ENCODE assay signal across 15 mouse cellular contexts in genomic region chr14:31087433-31087832, GRCm38 (mm10). TPM values are rescaled to one million over a fixed set of nuclear protein-coding genes. Genes with fewer than 3 reads are reported as not detected.
DNase-seq lines count a peak whose midpoint lies in the region; ATAC-seq and TF ChIP-seq lines count a peak whose summit lies in the region.
"Had no signal": no experiment of that assay in that cellular context is flagged by ENCODE, and none has a peak within 500 bp of the region (broad histone marks: within the 10 kb centered on the region; RNA-seq: fewer than 3 reads in every experiment).

No protein-coding gene starts in this region.

- no peaks in the 10 kb centered on the region for H3K9me3 ChIP-seq in MEL (replicated peaks; ENCODE audit: insufficient read depth, low read length)
- no peaks in the 10 kb centered on the region for H3K9me3 ChIP-seq in lung, postnatal 0 days (ENCODE audit: low read length)
- H3K9me3 ChIP-seq: embryonic facial prominence, embryonic 15.5 days; midbrain, embryonic 15.5 days; neural tube, embryonic 15.5 days had no signal

- no peak for ATAC-seq in lung, postnatal 0 days
- ATAC-seq: forebrain, embryonic 16.5 days; midbrain, embryonic 15.5 days had no signal

- H3K27ac ChIP-seq in layer of hippocampus, adult 2 months = no peak overlapping the region
- no peak overlapping the region for H3K27ac ChIP-seq in MEL (ENCODE audit: control insufficient read depth, low read depth, low read length)
- no peak overlapping the region for H3K27ac ChIP-seq in bone marrow, adult 2 months (ENCODE audit: control insufficient read depth, insufficient read depth, low read depth, low read length, poor library complexity)
- H3K27ac ChIP-seq in lung, postnatal 0 days (ENCODE audit: low read length) = no peak overlapping the region
- H3K27ac ChIP-seq: embryonic facial prominence, embryonic 15.5 days; midbrain, embryonic 15.5 days; neural tube, embryonic 15.5 days had no signal

- no peaks in the 10 kb centered on the region for H3K27me3 ChIP-seq in MEL (ENCODE audit: control insufficient read depth in 1 of 2, insufficient read depth in 2 of 2, low read length in 2 of 2)
- no peaks in the 10 kb centered on the region for H3K27me3 ChIP-seq in lung, postnatal 0 days (replicated peaks; ENCODE audit: insufficient read depth, low read length)
- H3K27me3 ChIP-seq: embryonic facial prominence, embryonic 15.5 days; midbrain, embryonic 15.5 days; neural tube, embryonic 15.5 days had no signal

- no peak overlapping the region for H3K4me3 ChIP-seq in layer of hippocampus, adult 2 months
- no peak overlapping the region for H3K4me3 ChIP-seq in MEL (ENCODE audit: control insufficient read depth in 1 of 2, insufficient read depth in 1 of 2, low read depth in 2 of 2, low read length in 2 of 2)
- no peak overlapping the region for H3K4me3 ChIP-seq in bone marrow, adult 2 months (replicated peaks; ENCODE audit: control insufficient read depth, low read depth, low read length)
- no peak overlapping the region for H3K4me3 ChIP-seq in lung, postnatal 0 days (ENCODE audit: low read depth, low read length)
- H3K4me3 ChIP-seq: embryonic facial prominence, embryonic 15.5 days; midbrain, embryonic 15.5 days; neural tube, embryonic 15.5 days had no signal

- no peak for DNase-seq in layer of hippocampus, adult 2 months (ENCODE audit: low spot score in 2 of 2)
- no peak for DNase-seq in layer of hippocampus, postnatal 10 days (ENCODE audit: low spot score in 2 of 2)
- no peak for DNase-seq in MEL (ENCODE audit: low read depth, low spot score)
- DNase-seq in lung, postnatal 0 days (ENCODE audit: low spot score) = no peak
- DNase-seq in embryo, embryonic 11 days = no peak
- DNase-seq in right cerebral cortex, adult 18-20 months = no peak
- DNase-seq in right cerebral cortex, postnatal 14 days = no peak
- DNase-seq: cerebellum, postnatal 36 days; heart, postnatal 4 days; left cerebral cortex, postnatal 4 days had no signal

- H3K36me3 ChIP-seq in MEL (ENCODE audit: control insufficient read depth in 1 of 2, insufficient read depth in 2 of 2, low read length in 2 of 2) = peaks cover 0 to 46% of the 10 kb centered on the region in 2 experiments; a peak in 3 of 4 replicates
- peaks cover 22% of the 10 kb centered on the region; the same call in 1 of the 2 replicates for H3K36me3 ChIP-seq in lung, postnatal 0 days (ENCODE audit: insufficient read depth, low read length)

- H3K4me1 ChIP-seq in MEL (ENCODE audit: control insufficient read depth in 1 of 2, insufficient read depth in 2 of 2, low read length in 2 of 2) = no peaks in the 10 kb centered on the region
- H3K4me1 ChIP-seq in bone marrow, adult 2 months (ENCODE audit: control insufficient read depth, insufficient read depth, low read length) = no peaks in the 10 kb centered on the region
- no peaks in the 10 kb centered on the region for H3K4me1 ChIP-seq in lung, postnatal 0 days (ENCODE audit: insufficient read depth, low read depth, low read length)
- H3K4me1 ChIP-seq: embryonic facial prominence, embryonic 15.5 days; midbrain, embryonic 15.5 days; neural tube, embryonic 15.5 days had no signal

- H3K79me2 ChIP-seq in MEL (ENCODE audit: control insufficient read depth, insufficient read depth, low read length, poor library complexity) = no peaks in the 10 kb centered on the region

- peak; percentile 21; the same call in 1 of the 2 replicates for TF ChIP-seq CTCF in layer of hippocampus, adult 2 months (conservative IDR thresholded peaks at IDR 0.05)
- TF ChIP-seq CTCF in MEL (IDR thresholded peaks at IDR 0.05 in 2 of 3, conservative IDR thresholded peaks at IDR 0.05 in 1 of 3; ENCODE audit: control insufficient read depth in 1 of 3, insufficient read depth in 1 of 3, low read depth in 2 of 3, low read length in 3 of 3, poor library complexity in 1 of 3, severe bottlenecking in 1 of 3) = peak in 2 of 3 experiments; percentile 16 to 36; a peak in 3 of 6 replicates
- TF ChIP-seq CTCF in bone marrow, adult 2 months (IDR thresholded peaks at IDR 0.05; ENCODE audit: control insufficient read depth, insufficient read depth, low read length) = peak; percentile 31; the same call in 1 of the 2 replicates
- peak; percentile 55 for TF ChIP-seq CTCF in lung, postnatal 0 days (IDR thresholded peaks at IDR 0.05)

- no peak for TF ChIP-seq POLR2A in MEL (IDR thresholded peaks at IDR 0.05; ENCODE audit: control insufficient read depth in 1 of 2, insufficient read depth in 1 of 2, low read depth in 1 of 2, low read length in 2 of 2, poor library complexity in 1 of 2)
- TF ChIP-seq POLR2A in bone marrow, adult 2 months (IDR thresholded peaks at IDR 0.05; ENCODE audit: borderline replicate concordance, control insufficient read depth, low read depth, low read length) = no peak

- no peak for TF ChIP-seq EP300 in MEL (IDR thresholded peaks at IDR 0.05; ENCODE audit: low read depth in 1 of 2, low read length in 2 of 2)
- TF ChIP-seq EP300 in lung, postnatal 0 days (IDR thresholded peaks at IDR 0.05) = no peak

- no peak overlapping the region for H3K9ac ChIP-seq in MEL (ENCODE audit: control insufficient read depth, low read depth, low read length, poor library complexity, severe bottlenecking)
- no peak overlapping the region for H3K9ac ChIP-seq in lung, postnatal 0 days (replicated peaks; ENCODE audit: low read depth)
- H3K9ac ChIP-seq: embryonic facial prominence, embryonic 15.5 days; midbrain, embryonic 15.5 days; neural tube, embryonic 15.5 days had no signal

- no peak; the same call in 1 of the 2 replicates for TF ChIP-seq RAD21 in MEL (IDR thresholded peaks at IDR 0.05; ENCODE audit: low read depth, low read length)

- H3K4me2 ChIP-seq in lung, postnatal 0 days (replicated peaks; ENCODE audit: low read depth, low read length) = no peak overlapping the region
- H3K4me2 ChIP-seq: embryonic facial prominence, embryonic 15.5 days; midbrain, embryonic 15.5 days; neural tube, embryonic 15.5 days had no signal

- WGBS in bone marrow, adult 2 months = 88% methylated on average over 6 of the region's 6 CpGs
- 81% methylated on average over 6 of the region's 6 CpGs for WGBS in lung, postnatal 0 days

TF ChIP-seq in MEL, 35 proteins besides CTCF, POLR2A, EP300 and RAD21:
- no peak for TF ChIP-seq POLR2AphosphoS5 (IDR thresholded peaks at IDR 0.05; ENCODE audit: borderline replicate concordance, low read depth, low read length)
- TF ChIP-seq KAT2A (conservative IDR thresholded peaks at IDR 0.05; ENCODE audit: low read depth, low read length) = no peak
- no peak for TF ChIP-seq HCFC1 (IDR thresholded peaks at IDR 0.05; ENCODE audit: low read depth, low read length)
- no peak for TF ChIP-seq MXI1 (IDR thresholded peaks at IDR 0.05; ENCODE audit: low read depth, low read length)
- TF ChIP-seq ZNF384 (IDR thresholded peaks at IDR 0.05; ENCODE audit: low read depth, low read length) = no peak
- TF ChIP-seq CHD1 (IDR thresholded peaks at IDR 0.05; ENCODE audit: low read depth, low read length) = no peak

RNA-seq across cellular contexts. Expression of gene Smim4, which starts 41.3 kb away (rescaled TPM):
- 10 to 100 TPM; 26.4 to 28.0 TPM for total RNA-seq in layer of hippocampus, adult 2 months (2021)
- total RNA-seq in layer of hippocampus, postnatal 10 days (2021) = 10 to 100 TPM; 32.5 to 33.5 TPM
- total RNA-seq in MEL (2012; rRNA removed) = 78.8 and 122 TPM in 2 replicates
- polyA plus RNA-seq in MEL (2012; ENCODE audit: insufficient read depth in 1 of 2, insufficient read length in 2 of 2, low read depth in 1 of 2, low replicate concordance in 2 of 2, missing spikeins in 1 of 2) = 10 to 100 TPM in 1 of 2 experiments, not detected in 1; 87.8 TPM
- polyA plus RNA-seq in bone marrow, adult 2 months (2011; ENCODE audit: insufficient read depth, insufficient read length, low replicate concordance, missing spikeins) = 29.0 and 45.8 TPM in 2 replicates
- polyA plus RNA-seq in lung, postnatal 0 days (2015; fragmentation: Nextera tagmentation; extraction: Ambion mirVana) = 109 and 118 TPM in 2 replicates

RNA-seq across cellular contexts. Expression of gene Nt5dc2, which starts 43.4 kb away (rescaled TPM):
- 10 to 100 TPM; 12.6 to 13.4 TPM for total RNA-seq in layer of hippocampus, adult 2 months (2021)
- total RNA-seq in layer of hippocampus, postnatal 10 days (2021) = 10 to 100 TPM; 18.0 to 22.5 TPM
- total RNA-seq in MEL (2012; rRNA removed) = 168 and 172 TPM in 2 replicates
- polyA plus RNA-seq in MEL (2012; ENCODE audit: insufficient read depth in 1 of 2, insufficient read length in 2 of 2, low read depth in 1 of 2, low replicate concordance in 2 of 2, missing spikeins in 1 of 2) = 100 to 1,000 TPM; 291 to 349 TPM
- 22.9 and 25.2 TPM in 2 replicates for polyA plus RNA-seq in bone marrow, adult 2 months (2011; ENCODE audit: insufficient read depth, insufficient read length, low replicate concordance, missing spikeins)
- 148 and 162 TPM in 2 replicates for polyA plus RNA-seq in lung, postnatal 0 days (2015; fragmentation: Nextera tagmentation; extraction: Ambion mirVana)
